Mouse (Mus musculus) thymus, adult 18-20 months (tissue): ENCODE measurements around the gene Hoxc11.

Source experiments
- DNase-seq, 2 experiments: peaks; one replicate each; pipeline ENCODE4 v3.0.0; 2022; ENCODE audit warnings: mixed read lengths in 2 of 2

Hoxc11 gene

DNA sequence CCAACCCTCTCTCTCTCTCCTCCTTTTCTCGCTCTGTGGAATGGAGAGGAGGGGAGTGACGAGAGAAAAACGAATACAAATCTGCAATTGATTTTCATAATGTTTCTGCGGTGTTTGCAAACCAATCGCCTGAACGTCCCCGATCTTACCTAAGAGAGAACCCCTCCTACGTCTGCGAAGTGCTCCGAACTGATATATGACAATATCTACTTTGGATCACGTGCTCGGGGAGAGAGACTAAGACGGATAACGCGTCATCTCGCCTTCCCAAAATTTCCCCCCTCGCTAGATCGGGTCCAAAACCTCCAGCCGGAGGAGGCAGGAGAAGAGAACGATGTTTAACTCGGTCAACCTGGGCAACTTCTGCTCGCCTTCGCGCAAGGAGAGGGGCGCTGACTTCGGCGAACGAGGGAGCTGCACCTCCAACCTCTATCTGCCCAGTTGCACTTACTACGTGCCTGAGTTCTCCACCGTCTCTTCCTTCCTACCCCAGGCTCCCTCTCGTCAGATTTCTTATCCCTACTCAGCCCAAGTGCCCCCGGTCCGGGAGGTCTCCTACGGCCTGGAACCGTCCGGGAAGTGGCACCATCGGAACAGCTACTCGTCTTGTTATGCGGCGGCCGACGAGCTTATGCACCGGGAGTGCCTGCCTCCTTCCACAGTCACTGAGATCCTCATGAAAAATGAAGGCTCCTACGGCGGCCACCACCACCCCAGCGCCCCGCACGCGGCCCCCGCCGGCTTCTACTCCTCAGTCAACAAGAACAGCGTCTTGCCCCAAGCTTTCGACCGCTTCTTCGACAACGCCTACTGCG is at the start of gene Hoxc11:
Gene Hoxc11 (plus strand): TSS at position 236 of the 815 bp plus-strand sequence.
- no peak for DNase-seq

DNA sequence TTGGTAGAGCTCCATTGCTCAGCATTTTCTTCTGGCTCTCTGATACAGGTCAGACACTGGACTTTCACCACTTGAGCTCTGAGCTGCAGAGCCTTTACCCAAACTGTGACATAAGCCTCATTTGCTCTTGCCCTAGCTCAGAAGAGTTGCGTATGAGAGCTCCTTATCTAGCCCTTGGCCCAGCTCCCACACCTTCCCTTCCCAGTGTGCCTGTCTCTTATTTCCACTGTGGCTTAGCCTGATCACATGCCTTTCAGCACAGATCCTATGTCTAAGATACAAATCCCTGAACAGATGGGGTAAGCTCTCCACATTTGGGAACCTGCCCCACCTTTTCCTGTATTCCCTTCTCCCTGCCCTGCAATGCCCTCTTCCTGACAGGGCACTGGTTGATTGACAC is 49.3 kb upstream of the Hoxc11 start:
- no peak for DNase-seq

DNA sequence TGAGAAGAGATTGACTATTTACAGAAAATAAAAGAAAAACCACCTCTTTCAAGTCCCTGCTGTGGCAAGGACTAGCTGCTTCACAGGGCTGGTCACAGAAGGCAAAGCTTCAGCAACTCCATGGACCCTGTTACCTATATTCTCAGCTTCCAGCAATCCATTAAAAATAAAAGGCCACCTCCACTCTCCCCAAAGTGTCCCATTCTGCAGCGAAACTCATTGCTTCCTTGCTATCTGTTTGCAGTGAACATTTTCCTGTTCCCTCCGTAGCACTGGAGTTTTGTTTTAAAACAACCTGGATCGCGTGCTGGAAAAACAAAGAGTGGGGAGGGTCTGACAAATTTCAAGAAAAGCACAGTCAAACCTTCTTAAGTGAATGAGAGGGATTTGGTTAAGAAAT is 44.7 kb upstream of the Hoxc11 start:
- no peak for DNase-seq

DNA sequence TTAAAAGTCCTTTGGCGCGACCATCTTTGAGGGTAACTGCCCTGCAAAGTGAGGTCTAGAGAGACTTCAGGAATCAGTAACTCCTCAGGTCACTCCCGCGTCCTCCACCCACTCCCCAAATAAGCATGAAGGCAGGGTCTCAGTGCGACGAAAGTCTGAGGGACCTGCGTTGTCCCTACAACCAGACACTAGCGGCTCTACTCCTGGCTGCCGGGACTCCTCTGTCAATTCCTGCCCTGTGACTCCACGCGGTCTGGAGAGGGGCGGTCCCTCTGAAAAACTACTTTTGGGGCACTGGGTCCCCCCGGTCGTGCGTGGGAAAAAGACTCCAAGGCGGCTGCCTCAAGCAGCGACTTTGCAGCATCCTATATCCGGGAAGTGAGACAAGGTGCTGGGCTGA is 44.2 kb upstream of the Hoxc11 start:
- no peak for DNase-seq

DNA sequence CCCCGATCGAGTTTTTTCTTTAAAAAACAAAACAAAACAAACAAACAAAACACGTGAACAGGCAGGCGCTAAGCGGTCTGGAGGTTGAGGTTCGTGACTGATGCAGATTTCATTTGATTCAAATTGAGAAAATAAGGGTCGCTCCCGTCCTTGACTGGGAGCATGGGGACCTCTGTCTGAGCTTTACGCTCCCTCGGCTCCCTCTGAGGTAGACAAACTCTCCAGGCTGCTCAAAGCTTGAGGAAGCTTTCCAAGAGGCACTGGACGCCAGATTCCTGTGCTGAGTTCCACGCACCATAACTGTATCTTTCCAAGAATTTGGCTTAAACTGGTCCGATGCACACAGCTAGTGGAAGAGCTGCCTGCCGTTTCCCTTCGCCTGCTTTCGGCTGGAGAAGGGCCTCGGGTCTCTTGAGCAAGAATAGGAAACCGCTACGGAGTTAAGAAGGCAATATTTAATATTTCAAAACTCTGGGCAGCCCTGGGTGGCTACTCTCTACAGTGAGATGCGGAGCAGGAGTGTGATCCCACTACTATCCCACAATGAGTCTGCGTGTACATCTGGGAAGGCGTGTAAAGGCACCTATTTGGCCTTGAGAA is 43.6 kb upstream of the Hoxc11 start:
- DNase-seq = no peak

DNA sequence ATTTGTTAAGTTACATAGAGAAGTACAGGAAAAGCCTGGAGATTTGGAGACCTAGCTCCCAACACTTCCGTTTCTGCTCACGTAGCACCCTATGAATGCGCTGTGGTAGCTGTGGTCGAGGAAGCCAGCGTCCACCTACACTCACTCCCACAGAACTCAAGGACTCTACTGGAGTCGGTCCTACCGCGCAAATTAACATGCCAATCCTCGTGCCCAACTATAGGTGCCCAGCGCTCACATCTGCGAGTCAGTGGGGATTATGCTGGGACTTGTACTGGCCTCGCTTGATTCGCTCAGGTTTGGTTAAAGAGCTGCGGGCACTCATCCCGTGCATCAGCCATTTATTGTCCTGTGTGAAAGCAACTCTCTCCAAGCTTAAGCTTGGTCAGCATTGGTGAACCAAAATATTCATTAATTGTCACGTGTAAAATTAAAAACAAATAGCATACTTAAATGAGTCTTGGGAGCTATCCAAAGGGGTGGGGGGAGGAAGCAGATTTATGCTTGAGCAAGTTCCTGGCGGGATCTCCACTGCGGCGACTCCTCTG is 41.1 kb upstream of the Hoxc11 start:
- no peak for DNase-seq

DNA sequence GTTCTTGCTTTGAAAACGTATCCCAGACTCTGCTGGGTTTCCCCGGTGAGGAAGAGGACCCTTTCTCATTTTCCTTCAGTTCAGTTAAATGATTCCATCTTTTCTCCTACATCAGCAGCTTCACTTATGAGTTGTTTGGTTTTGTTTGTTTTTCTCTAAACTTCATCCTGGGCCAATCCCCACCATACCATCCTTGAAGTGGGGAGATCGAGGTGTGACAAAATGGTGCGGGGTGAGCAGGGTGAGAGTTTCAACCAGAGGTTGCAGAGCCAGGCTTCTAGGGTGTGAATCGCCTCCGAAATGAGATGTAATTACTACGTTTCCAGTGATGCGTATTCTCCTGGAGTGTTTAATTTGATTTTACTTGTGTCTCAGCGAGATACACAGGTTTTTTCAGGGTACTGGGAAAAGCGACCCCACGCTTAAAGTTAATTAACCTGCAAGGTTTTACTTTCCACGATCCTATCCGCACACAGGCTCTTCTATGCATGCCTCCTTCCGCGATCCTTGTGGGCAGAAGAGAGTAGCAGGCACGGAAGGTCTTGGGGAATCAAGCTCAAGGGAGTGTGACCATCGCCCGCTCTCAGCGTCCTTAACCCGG is 36.2 kb upstream of the Hoxc11 start:
- no peak for DNase-seq

DNA sequence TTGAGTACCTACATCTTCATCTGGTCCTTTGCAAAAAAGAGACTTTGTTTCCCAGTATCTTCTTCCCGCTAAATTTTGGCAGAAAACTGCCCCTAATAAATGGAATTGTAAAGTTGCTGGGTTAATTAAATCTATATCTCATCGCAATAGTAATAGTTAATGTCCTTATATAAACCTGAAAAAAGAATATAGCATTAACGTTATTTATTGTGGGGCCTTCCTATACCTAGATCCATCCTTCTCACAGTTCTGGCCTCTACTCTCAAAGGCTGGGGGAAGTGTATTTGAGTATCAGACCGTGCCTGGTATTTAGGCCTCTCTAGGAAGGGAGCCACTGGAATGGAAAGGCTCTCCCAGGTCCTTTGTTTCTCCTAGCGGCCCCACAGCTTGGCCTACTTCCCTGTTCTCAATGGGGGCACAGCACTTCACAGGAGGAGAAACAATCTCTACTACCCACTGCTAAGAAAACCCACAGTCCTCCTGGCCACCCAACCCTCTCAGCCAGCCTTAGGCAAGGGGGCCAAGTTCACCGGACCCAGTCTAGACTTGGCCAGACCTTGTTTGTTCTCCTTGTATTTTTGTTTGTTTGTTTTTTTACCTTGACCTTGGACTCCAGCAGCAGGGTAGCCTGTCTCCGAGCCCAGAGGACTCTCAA is 35.5 kb upstream of the Hoxc11 start:
- no peak for DNase-seq

DNA sequence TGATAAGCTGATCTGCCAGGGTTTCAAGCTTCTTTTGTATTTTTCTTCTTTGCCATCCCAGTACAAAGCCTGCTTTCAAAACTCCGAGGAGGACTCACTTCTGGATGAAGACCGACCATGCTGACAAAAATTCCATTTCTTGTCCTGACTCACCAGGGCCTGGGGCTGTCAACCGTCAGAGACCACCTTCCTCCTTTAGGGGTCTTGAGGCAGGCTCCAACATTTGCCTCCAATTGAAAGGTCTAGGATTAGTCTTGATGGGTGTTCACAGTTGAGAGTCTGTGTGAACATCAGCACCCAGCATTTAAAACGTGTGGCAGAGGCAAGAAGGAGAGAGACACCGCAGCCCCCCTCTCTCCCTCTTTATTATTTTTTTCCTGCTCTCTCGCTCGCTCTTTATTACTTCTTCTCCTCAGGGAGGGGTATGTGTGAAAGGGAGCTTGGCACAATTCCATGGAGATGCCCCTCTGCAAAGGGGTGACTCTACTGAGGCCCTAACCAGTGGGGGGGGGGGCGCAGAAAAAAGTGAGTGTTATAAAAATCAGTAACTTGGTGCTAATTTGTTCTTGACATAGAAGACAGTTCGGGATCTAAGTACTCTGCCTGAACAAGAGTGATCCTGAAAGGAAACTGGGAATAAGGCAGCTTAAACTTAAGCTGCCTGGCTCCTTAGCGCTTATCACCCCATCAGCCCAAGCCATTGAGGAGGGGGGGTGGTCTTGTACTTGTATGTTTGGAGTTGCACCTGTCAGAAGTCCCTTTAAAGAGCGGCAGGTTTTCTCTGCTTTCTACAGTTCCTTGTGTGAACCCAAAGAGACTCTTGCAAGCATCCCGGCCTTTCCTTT is 34.7 kb upstream of the Hoxc11 start:
- DNase-seq = no peak

DNA sequence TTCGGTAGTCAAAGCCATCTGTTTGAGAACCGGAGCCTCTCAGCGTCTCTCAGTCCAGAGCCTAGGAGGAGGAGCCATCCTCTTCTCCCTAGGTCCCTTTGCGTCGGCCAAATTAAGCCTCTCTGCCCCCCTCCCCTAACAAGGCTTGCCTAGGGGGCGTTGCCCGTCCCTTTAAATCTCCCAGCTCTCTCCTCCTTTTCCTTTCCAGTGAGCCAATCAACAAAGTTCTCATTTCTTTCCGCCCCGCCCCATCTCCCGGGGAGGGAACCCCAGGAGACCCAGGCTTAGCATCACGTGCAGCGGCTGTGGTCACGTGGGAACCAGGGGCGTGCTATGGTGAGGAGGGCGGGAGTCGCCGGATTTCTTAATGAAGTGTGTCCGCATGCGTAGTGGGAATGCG is 33.6 kb upstream of the Hoxc11 start:
- no peak for DNase-seq

DNA sequence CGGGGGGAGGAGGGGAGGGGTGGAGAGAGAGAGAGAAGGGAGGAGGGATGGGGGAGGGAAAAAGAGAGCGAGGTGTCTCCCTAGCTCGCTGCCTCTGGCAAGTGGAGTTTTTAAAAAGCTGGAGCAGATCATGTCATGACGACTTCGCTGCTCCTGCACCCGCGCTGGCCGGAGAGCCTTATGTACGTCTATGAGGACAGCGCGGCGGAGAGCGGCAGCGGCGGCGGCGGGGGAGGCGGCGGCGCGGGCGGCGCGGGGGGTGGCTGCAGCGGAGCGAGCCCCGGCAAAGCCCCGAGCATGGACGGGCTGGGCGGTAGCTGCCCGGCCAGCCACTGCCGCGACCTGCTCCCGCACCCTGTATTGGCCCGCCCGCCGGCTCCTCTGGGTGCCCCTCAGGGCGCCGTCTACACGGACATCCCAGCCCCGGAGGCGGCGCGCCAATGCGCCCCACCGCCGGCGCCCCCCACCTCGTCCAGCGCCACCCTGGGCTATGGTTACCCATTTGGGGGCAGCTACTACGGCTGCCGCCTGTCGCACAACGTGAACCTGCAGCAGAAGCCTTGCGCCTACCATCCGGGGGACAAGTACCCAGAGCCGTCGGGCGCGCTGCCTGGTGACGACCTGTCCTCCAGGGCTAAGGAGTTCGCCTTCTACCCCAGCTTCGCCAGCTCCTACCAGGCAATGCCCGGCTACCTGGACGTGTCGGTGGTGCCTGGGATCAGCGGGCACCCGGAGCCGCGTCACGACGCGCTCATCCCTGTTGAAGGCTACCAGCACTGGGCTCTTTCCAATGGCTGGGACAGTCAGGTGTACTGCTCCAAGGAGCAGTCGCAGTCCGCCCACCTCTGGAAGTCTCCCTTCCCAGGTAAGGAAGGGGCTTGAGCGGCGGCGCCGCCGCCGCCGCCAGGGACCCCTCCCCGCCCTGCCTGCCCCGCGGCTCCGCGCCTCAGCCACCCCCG is 32.9 kb upstream of the Hoxc11 start, which contains the start of gene Hoxc13:
Gene Hoxc13 (plus strand): TSS at position 51 of the 959 bp plus-strand sequence.
- no peak for DNase-seq

DNA sequence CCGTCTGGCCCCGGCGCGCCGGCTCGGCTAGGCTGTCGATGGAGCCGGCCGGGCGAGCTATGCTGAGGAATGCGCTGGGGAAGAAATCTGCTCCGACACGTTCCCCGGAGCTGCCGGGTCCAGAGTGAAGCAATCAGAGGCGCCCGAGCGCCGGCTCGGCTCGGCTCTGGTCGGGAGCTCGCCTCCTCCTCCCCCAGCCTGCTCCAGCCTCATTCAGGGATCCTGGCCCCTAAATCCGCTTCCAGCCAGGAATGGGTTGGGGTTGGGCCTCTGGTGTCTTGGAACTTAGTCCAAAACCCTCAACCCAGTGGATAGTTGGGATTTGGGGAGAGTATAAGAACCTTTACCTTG is 32.2 kb upstream of the Hoxc11 start:
- no peak for DNase-seq

DNA sequence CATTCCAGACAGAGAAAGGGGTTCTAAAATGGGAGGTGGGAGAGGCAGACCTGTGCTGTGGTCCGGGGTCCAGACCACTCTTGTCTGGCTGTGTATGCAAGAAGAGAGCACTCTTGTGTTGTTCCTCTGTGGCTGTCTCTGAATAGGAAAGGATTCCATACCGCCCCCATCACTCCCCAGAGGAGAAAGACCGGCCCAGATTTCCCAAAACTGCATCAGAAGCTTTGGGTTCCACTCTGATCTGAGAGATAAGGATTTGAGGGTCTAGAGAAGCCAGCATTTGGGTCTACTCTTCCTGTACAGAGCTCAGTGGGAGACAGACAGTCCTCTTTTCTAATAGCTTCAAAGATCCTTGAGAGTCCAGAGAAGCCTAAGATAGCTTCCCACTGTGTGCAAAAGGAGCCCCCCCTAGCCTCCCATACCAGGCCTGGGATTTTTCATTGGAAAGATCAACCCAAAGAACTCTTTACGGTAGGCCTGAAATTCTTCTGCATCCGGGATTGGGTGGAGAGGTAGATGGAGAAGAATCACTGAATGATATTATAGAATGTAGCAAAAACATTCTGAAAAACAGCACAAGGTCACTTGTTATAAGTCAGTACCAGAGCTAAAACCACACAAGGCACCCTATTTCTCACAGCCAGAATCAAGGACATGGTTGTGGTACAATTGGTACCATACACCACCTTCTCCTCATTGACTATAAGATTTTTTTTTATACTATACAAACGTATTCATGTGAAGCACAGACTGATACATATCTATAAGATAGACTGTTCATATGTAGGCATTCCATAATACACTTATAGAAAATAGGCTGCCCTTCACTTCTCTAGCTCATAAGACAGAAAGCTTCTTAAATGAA is 31.4 kb upstream of the Hoxc11 start:
- no peak for DNase-seq

DNA sequence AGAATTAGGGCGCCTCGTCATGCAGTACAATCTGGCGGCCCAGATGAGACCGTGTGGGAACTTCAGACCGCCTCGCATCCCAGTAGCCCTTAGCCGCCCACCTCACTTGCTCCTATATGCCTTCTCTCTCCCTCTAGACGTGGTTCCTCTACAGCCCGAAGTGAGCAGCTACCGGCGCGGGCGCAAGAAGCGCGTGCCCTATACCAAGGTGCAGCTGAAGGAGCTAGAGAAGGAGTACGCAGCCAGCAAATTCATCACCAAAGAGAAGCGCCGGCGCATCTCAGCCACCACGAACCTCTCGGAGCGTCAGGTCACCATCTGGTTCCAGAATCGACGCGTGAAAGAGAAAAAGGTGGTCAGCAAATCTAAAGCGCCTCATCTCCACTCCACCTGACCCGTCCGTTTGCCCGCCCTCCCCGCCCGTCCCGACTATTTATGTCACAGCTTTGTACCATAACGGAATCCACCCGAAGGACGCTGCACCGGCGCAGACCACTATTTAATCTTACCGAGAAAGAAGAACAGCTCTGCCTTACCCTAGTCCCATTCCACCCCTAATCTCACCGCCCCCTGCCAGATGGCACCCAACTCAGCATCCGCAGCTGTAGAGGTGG is 27.1 kb upstream of the Hoxc11 start:
- DNase-seq = no peak

DNA sequence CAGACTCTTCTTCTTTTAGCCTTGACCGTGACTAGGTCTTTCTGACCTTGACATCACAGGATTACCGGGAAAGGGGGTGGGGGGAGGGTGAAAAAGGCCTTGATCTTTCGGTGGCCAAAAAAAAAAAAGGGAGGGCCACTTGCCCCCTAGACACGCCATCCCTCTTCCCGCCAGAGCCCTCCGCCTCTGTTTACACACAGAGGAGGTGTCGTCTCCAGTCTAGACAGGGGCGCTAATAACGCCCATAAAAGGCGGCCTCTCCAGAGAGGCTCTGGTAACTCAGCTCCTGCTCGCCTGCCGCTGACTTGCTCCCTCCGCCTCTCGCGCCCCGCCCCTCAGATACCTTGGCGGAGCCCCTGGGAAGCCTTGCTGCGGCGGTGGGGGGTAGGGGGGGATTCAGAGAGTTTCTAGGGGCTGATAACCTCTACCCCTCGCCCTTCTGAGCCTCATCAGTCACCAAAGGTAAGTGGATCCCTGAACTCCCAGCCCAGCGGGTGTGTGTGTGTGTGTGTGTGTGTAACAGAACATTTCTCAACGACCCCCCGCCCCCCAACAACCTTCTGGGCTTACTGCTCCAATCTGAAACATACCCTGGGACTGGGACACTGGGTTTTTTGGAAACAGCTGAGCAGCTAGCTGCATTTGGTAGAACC is 22.4 kb upstream of the Hoxc11 start:
- DNase-seq = no peak

DNA sequence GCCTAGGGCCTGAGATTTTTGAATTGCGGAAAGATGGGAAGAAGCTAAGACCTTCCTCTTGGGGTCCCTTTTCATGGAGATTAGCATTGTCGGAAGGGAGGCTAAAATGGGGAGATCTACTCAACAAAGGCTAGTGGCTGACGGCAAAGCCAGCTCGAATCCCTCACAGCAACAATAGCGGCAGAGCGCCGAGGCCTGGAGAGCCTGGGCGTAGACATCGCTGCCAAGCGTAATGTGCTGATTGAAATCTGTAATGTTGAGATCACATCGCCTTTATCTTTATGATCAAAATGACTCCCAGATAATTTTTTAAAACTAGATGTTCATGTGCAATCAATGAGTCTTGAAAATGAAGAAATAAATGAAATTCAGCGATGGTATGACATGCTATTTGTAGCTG is 19.8 kb upstream of the Hoxc11 start:
- DNase-seq = no peak

DNA sequence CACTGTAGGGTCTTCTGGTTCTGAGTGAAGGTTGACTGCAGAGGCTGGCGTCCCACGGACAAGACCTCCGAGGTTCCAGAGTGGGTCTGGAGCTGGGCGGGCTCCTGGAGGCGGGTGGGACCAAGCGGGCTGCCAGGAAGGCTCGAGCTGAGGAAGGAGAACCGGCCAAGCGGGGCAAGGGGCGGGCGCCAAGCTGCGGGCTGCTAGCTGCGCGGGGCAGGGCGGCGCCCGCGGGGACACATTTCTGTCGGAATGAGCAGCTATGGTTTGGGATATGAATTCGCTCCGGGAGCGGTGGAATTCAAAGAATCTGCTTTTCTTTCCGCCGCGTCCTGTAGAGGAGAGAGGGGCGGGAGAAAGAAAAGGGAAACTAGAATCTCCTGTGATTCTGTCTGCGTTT is 19.3 kb upstream of the Hoxc11 start:
- DNase-seq = no peak

DNA sequence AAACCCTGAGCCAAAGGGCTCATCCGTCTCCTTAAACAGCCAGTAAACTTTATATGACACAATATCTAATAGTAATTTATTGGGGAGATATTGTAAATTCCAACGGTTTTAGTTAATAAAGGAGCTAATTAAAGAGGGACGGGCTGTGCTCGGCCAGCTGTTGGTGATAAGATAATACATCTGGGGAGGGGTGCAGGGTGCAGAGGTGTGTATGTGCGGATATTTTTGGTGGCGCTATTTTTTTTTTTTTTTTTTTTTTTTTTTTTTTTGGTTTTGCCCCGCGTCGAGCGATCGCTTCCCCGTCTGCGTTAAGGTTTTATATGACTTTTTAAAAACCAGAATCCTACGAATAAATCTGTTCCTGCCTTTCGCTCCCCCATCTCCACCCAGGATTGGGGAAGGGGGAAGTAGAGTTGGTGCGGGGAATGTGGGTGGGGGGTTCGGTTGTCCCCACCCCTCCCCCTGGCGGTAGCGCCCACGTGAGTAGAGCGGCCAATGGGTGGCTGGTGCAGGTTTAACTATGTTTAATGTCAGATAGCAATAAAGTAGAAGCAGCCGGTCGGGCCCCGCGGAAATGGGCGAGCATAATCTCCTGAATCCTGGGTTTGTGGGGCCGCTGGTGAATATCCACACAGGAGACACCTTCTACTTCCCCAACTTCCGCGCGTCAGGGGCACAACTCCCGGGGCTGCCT is 17.8 kb upstream of the Hoxc11 start, which contains the start of gene Hoxc12:
Gene Hoxc12 (plus strand): TSS at position 479 of the 694 bp plus-strand sequence.
- DNase-seq = no peak
